Mouse (Mus musculus): Measurements from ENCODE around the gene Mrpl55.

Mrpl55 gene

DNA sequence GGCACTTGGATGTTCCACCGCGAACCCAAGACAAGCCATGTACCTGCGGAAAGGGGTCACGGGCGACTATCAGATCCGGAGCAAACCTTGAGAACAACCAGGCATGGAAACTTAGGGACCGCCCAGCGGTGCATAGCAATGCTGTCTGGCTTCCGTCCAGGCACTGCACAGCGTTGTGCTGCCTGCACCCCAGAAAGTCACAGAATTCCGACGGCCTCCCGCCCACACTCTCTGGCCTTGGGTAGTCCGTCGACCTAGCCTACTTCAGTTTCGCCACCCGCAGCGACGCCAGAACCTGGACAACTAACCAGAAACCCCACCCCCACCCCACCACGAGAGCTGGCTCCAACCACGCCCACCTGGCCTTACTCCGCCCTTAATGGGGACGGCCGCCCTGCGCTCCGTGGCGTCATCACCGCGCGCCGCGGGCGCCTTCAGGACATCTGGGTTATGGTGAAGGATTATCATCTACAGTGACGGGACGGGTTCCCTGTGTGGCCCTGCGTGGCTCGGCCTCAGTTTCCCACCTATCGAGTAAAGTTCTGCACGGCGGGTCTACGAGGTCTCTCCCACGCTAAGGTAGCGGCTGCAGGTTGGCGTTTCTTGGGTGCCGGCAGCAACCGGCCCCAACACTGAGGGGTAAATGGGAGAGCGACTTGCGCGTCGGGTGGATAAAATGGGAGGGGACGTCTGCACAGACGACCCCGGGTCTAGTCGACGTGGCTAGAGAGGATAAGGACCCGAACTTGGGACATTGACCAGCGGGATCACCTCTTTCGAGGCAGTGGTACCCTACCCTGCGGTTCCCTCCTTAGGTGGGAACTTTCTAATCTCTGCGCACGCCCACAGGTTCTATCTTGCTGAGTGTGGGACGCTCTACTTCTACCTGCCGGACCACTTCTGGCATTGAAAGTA, at the start of gene Mrpl55:
TSS of gene Mrpl55 (plus strand) at position 406 of the 915 bp plus-strand sequence.
- peak; percentile 84 to 92 for DNase-seq (ENCODE audit: low spot score in 2 of 2)

DNA sequence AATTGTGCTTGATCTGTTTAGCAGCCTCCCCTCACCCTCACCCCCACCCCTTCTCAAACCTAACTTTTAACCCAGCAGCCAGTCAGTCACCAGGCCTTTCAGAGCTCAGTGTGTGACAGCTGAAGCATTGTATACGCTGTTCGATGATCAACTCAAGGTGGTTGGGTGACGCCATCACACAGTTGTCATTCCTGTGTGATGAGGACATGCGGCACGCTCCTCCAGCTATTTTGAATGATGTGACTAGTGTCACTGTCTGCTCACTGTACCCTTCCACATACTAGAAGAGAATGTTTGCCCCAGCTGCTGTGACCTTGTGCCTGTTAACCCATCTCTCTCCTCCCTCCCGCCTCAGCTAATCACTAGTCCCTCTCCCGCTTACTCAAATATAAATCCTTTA, 48.1 kb upstream of the Mrpl55 start:
- no peak for DNase-seq (ENCODE audit: low spot score in 2 of 2)

DNA sequence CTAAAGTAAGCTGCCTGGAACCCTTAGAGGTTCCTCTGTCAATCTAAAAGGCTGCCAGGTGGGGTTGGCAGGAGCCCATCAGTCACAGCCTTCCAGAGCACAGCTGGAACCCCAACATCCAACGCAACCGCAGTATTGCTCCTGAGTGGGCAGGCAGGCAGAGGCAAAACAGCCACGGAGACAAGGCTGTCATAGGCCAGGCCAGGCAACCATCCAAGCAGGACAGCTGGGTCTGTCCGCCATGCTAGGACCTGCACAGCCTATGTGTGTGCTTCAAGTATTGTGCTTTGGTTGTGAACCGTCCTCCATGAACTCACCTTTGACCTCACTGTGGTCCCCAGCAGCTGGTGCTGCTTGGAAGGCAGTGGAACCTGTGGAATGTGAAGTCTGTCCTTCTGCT, 46.4 kb upstream of the Mrpl55 start:
- DNase-seq (ENCODE audit: low spot score in 2 of 2): no peak

DNA sequence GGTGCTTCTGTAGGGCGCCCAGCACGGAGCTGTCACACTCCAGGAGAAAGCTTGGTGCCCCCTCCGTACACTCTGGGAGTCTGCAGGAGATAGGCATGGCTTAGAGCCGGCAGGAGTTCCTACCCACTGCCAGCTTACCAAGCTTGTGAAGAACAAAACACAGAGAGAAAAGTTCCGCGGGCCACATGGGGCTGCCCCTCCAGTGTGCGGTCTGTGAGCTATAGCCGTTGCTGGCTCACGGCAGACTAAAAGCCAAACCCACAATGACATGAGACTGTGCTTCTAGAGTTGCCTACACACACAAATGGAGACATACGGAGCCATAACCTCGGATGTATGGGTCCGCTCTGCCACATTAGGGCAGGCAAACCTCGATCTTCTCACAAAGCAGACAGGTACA, 43.2 kb upstream of the Mrpl55 start:
- DNase-seq (ENCODE audit: low spot score in 2 of 2): no peak

DNA sequence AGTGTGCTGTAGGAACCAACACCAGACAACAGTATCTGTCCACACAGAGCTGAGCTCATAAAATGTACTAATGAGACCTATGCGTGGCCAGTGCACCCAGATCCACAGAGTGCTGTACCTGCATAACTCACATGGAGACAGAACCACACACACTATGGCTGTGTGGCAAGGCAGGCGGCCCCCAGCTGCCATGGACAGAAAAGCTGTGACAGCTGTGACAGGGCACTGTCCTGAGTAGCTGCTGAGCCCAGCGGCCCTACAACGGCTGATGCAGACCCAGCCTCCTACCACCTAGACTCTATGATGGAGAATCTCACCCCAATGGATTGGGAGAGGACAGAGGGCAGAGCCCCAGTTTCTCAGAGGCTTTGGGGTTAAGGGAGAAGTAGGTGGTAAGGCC, 42.7 kb upstream of the Mrpl55 start:
- DNase-seq (ENCODE audit: low spot score in 2 of 2): no peak

DNA sequence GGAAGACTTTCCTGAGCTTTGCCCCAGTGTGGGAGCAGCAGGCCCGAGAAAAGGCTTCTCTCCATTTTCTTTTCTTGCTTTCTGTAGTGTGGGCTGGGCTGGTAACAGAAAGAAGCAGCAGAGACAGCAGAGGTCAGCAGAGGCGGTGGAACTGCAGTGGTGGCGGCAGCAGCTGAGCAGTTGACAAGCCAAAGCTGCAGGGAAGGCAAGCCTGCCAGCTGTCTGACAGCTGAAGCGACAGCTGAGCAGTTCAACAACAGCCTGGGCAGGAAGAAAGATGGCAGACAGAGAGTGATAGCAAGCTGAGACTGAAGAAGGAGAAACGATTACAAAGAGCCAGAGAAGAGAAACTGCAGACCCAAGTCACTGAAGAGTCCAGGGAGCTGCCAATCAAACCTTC, 40.9 kb upstream of the Mrpl55 start:
- no peak for DNase-seq (ENCODE audit: low spot score in 2 of 2)

DNA sequence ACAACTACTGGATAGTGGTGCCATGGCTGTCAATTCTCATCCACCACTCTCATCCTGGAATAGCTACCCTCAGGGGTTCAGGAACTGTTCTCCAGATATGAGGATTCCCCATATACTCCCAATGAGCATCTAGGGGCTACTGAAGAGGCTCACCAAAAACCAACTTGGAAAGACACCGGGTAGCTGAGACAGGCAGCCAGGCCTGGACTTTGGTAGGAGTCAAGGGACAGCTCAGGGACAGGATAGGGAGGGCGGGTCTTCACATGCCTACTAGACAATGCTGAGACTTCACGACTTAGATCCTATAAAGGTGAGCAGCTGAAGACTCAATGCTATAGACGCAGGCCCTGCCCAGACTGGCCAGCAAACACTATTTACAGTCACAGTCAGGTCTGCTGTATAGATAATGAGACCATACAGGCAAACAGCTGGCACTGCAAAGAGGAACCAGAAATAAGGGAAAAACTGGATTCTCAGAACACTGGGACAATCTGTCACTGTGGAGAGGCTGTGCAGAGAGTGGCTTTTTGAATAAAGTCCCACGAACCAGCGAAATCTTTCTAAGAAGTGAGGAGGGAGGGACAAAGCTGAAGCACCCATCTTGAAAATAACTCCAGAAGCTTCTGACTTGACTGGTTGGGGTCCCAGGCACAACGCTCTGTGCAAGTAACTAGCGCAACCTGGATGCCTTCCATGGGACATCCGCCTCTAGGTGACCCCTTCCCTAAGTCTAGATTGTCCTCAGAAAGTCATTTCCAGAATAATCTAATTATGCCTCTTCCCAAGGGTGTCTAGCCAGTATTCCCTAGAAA, 39.6 kb upstream of the Mrpl55 start:
- DNase-seq (ENCODE audit: low spot score in 2 of 2): no peak

DNA sequence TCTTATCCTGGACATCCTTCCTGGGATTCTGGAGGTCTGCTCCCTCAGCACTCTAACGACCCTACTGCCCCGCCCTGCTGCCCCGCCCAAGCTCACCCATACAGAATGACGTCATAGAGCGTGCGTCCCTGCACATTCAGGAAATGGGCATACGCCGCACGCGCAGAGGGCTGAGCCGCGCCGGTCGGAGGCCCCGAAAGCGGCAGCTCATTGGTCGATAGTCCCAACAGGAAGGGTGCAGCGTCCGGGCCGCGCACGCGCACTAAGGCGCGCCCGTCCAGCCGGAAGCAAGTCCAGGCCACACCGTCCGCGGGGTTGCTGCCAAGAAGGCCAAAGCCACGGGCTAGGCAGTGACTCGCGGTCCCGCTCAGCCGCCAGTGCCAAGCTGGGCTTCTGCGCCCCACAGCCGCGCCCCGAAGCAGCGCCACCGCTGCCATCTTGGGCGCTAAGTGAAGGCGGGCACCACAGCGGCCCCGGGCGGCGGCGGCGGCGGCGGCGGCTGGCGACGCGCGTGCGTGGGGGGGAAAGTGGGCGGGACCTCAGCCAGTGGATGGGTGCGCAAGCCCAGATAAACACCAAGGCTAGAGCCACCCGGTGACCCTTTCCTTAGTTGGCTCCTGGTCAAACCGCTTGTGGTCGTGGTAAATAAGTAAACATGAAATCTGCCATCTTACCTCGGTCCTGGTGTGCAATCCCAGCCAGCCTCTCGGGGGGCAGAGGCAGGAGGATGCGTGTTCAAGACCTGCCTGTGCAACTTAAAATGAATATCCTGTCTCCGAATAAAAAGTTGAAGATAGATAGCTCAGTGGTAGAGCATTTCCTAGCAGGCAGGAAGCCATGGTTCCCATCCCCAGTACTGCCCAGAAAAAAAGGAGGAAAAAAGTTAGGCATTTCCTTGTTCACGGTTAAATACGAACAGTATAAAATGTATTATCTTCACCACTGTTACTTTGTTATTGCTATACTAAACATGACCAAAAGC, 38.7 kb upstream of the Mrpl55 start, which contains the start of gene Iba57:
TSS of gene Iba57 (minus strand) at position 485 of the 982 bp plus-strand sequence.
- peak; percentile 94 to 98 for DNase-seq (ENCODE audit: low spot score in 2 of 2)

DNA sequence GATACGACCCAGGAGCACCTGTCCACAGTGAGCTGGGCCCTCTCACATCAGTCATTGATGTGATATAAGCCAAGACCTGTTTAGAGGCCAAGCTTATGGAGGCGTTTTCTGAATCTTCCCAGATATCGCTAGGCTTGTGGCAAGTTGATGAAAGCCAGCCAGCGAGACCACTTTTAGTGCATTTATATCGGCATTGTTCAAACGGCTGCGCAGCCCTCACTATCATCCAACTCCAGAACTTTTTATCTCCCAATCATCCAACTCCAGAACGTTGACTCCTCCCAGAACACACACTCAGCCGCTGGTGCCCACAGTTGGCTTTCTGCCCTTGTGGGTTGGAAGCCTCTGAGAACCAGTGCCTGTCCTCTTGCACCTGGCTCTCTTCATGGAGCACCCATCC, 37.9 kb upstream of the Mrpl55 start:
- DNase-seq (ENCODE audit: low spot score in 2 of 2): no peak

DNA sequence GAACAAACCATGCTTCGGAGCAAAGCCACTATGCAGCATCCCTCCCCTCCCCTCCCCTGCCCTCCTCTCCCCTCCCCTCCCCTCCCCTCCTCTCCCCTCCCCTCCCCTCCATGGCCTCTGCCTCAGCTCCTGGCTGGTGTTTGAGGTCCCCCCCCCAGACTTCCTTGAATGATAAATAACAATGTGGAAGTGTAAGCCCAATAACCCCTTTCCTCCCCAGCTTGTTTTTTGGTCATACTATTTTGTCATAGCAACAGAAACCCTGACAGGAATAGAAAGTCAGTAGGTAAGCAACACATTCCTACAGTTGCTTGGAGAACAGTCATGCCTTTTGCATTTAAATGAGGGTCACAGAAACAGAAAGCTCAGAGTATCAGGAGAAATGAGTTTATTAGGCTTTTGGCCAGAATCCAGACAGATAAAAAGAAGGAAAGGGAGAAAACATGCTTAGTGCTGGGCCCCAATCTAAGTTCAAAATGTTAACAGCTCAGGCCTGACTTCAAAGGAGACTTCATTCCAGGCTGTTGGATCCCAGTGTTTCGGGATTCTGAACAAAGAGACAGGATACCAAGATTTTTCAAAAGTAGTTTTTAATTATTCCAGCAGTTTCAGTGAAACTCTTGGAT, 36.6 kb upstream of the Mrpl55 start:
- DNase-seq (ENCODE audit: low spot score in 2 of 2): no peak

DNA sequence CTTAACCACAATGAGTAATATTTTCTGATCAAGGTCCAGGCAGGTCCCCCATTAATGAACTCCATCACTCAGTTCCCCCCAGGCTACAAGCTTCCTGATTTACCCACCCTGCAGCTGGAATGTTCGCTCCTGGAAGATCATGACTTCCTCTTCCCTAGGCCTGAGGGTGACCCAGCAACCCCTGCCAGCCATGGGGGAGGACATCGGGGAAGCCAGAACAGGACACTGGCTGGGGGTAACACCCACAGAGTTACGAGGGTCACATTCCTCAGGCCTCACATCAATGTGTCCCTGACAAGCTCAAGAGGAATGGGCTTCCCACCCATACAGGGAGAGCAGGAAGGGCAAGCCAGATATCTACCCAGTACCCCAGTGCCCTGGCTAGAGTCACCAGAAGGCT, 32.5 kb upstream of the Mrpl55 start:
- no peak for DNase-seq (ENCODE audit: low spot score in 2 of 2)

DNA sequence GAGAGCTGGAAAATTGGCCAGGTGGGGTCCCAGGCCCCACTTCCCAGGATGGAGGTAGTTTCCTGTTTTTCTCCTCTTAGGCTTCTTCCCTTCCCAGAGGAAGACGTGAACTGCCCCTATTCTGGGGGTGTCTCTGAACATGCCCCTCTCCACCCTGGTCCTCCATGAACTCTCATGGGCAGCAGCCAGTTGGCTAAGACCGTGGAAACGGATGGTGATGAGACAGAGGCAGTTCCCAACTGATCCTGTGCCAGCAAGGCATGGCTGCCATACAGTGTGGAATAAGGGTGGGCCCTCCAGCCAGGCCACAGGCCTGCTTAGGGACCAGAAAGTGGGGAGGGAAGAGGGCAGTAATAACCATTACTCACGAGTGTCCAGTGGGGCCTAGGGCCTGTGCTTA, 31.7 kb upstream of the Mrpl55 start:
- DNase-seq (ENCODE audit: low spot score in 2 of 2): no peak

DNA sequence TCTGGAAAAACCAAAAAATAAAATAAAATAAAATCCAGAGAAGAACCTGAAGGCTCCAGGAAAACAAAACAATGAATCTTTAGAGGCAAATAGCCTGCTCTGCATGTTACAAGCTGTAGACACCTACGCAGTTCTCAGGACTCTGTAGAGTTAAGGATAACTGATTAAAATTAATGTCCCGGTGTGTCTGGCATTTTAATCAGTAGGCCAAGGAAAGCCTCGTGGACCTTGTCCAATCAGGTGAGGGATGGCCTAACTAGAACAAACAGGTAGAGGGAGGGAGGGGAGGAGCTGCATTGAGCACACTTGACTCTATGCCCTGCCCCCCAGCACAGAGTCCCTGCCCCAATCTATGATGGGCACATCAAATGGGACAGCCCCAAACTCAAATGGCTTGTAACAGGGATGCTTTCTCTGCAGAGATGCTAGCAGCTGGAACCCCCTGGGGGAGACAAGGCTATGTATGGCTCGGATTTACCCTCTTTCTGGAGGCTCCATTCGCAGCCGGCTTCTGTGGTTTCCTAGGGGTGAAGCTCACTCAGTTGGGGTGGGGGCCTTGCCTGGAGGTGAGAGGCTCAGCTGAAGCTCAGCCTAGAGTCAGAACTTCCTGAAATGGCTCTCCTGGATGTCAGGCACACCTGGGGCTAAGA, 28.0 kb upstream of the Mrpl55 start:
- DNase-seq (ENCODE audit: low spot score in 2 of 2): no peak

DNA sequence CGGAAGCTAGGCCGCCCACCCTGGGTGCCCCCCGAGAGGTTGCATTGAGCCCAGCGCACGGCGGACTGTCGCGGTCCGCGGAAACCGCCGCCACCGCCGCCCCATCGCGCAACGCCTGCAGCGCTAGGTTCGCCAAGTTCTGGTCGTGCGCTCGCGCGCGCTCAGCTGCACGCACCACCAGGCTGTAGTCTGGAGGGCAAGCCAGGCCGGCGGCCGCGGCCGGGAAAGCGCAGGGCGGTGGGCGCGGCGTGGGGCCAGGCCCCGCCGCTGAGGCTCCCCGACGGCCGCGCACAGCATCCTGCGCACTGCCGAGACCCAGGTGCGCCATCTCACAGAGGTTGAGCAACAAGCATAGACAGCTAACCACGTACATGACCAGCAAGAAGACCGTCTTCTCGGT, 25.8 kb upstream of the Mrpl55 start:
- DNase-seq (ENCODE audit: low spot score in 2 of 2): no peak

DNA sequence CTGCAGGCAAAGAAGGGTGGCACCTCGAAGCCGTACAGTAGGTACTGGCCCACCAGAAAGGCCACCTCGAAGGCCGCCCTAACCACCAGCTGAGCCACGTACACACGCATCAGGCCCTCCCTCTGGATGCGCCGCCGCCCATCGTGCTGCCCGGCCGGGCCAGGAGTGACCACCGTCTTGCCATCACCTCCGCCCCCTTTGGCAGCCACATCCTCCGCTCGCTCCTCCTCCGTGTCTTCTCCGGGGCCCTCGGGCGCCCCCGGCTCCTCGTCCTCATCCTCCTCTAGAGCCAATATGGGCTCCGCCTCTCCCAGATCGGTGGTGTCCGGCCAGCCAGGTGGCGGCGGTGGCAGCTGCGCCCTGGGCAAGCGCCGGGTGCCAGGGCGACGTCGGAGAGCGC, 25.4 kb upstream of the Mrpl55 start:
- no peak for DNase-seq (ENCODE audit: low spot score in 2 of 2)

DNA sequence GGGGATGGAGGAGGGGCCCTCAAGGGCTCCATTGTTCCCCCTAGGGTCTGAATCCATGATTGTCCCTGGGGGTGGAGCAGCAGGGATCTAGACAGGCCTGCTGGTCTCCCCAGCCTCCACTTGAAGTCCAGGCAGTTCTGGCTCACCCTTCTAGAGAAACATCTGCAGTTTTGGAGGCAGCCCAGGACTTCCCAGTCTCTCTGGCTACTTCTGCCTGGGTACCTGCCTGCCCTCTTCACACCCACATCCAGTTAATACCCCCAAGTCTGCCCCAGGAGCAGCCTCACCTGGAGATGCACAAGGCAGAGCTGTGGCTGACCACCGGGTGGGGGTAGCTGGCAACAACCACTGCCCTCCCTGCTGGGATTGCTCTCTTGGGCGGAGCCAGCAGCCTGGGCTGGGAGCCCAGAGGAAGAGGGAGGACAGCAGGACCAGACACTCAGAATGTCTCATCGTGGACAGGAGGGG, 19.4 kb upstream of the Mrpl55 start, which contains the start of gene Gjc2:
TSS of gene Gjc2 (minus strand) at position 350 of the 468 bp plus-strand sequence.
- no peak for DNase-seq (ENCODE audit: low spot score in 2 of 2)

DNA sequence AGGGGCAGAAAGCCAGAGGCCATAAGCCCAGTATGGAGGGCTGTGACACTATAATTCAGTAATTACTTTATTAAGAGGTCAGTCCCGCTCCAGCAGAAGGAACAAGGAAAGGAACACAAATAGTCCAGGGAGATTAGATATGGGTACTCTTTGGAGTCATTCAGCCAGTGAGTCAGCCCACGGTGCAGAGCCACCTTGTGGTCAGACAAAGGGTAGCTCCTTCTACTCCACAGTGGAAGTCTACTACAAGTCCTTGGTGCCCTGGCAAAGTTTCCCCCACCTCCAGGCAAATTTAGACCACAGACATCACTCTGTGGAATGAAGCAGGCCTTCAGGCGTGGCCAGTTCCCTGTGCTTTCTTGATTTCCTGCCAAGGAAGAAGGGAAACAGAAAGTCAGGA, 18.5 kb upstream of the Mrpl55 start:
- DNase-seq (ENCODE audit: low spot score in 2 of 2): peak in 1 of 2 experiments; percentile 19

DNA sequence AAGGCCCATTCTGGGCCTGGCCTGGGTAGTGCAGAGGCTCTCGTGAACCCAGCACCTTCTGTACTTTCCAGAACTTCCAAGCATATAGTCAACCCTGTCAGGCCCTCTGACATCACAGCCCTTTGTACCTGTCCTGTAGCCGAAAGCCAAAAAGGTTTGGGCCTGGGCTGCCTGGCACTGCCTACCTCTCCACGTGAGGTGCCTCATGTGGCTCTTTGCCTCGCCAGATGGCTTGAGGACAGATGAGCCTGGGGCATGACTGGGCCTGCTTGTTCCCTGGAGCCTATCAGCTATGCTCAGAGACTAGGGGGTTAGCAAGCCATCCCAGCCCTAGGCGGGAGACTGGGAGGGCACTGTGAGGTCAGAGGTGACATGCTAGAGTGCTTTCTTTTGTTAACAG, 16.8 kb upstream of the Mrpl55 start:
- no peak for DNase-seq (ENCODE audit: low spot score in 2 of 2)

DNA sequence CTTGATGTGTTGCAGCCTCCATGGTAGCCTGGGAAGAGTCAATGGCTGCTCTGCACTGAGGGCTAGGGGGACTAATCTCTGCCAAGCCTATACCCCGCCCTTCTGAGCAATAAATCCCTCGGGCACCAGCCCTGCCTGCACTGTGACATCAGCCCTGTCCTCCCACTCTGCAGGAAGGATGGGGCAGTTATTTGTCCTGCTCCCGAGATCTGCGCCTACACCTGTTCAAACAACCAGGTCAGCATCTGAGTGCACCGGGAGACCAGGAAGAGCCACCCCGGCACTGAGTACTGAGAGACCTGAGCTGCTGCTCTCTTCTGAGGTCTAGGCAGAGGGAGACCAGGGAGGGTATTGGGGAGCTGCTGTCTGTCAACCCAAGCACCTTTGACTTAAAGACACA, 14.6 kb upstream of the Mrpl55 start:
- DNase-seq (ENCODE audit: low spot score in 2 of 2): no peak

All from thymus, postnatal 10 days (tissue).